Mouse (Mus musculus): ENCODE results near the gene Tmem59. TPM values are rescaled to one million over a fixed set of nuclear protein-coding genes. Genes with fewer than 3 reads are reported as not detected.

The Tmem59 gene
- polyA plus RNA-seq, 1 experiment from 2014 or later = 391 TPM

DNA sequence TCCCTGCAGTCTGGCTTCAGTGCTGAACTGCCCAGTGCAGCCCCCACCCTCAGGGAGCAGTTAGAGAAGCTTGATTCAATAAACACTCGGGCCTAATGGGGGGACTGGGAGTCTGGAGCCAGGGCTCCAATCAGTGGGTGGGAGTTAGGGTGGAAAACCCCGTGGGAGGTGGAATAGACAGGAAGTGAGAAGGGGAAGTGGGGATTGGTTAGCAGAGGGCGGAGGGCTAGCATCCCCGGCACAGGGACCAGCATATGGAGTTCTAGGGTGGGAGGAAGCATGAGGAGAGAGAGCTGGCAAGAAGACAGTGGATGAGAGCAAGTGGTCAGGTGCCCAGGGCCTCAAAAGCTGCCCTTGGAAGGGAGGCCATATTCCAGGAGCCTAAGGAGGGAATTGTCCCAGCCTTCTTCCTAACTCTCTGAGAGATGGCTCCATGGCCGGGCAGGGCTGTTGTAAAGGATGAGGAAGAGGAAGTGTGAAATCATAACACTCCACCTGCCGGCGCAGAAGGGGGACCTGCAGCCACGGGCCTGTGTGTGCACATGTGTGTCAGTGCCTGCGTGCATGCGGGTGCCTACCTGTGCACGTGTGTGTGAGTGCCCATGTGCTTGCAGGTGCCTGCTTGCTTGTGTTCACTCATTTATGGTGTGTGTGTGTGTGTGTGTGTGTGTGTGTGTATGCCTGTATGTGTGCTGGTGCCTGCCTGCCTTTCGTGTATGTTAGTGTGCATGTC is 35.2 kb downstream of the Tmem59 start:
- 83% methylated on average over 12 of the region's 12 CpGs for WGBS
- Histone ChIP-seq H3K4me3 (no peak overlapping the region), H3K9ac (replicated peaks) (no peak overlapping the region), H3K36me3 (no peaks in the 10 kb centered on the region), H3K4me2 (replicated peaks) (no peak overlapping the region), H3K27me3 (no peaks in the 10 kb centered on the region), H3K9me3 (no peaks in the 10 kb centered on the region), H3K4me1 (no peaks in the 10 kb centered on the region), H3K27ac (replicated peaks) (no peak overlapping the region)
- no peak for ATAC-seq (replicated peaks)

GRCm38 (mm10) chr4:107217574-107217973 is 39.4 kb downstream of the Tmem59 start:
- WGBS = 84% methylated on average over 9 of the region's 9 CpGs
- Histone ChIP-seq H3K9ac (replicated peaks) (no peak overlapping the region), H3K4me1 (no peaks in the 10 kb centered on the region), H3K36me3 (no peaks in the 10 kb centered on the region), H3K4me2 (replicated peaks) (no peak overlapping the region), H3K27me3 (no peaks in the 10 kb centered on the region), H3K4me3 (no peak overlapping the region), H3K27ac (replicated peaks) (no peak overlapping the region), H3K9me3 (no peaks in the 10 kb centered on the region)
- ATAC-seq (replicated peaks) = no peak

DNA sequence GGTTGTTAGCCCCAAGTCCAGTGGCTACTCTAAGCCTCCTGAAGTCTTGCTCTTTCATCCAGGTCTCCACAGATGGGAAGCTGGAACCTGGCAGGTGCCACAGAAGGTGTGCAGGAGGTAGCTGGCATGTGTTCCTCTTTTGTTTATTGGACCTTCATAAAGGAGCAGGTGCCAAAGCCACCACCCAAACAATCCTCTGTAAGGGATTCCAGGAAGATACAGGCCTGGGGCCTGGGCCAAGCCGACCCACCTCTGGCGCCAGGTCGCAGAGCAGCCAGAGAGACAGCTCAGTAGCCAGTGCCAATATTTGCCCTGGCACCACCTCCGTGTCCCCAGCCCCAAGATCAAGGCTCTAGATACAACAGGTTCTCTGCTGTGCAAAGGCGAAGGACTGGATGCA is 43.3 kb downstream of the Tmem59 start:
- H3K36me3 ChIP-seq = no peaks in the 10 kb centered on the region
- H3K27ac ChIP-seq (replicated peaks) = no peak overlapping the region
- H3K4me2 ChIP-seq (replicated peaks) = no peak overlapping the region
- H3K4me3 ChIP-seq = no peak overlapping the region
- H3K27me3 ChIP-seq = no peaks in the 10 kb centered on the region
- ATAC-seq (replicated peaks) = no peak
- H3K4me1 ChIP-seq = no peaks in the 10 kb centered on the region
- WGBS = 92% methylated on average over 5 of the region's 5 CpGs
- H3K9ac ChIP-seq (replicated peaks) = no peak overlapping the region
- no peaks in the 10 kb centered on the region for H3K9me3 ChIP-seq

DNA sequence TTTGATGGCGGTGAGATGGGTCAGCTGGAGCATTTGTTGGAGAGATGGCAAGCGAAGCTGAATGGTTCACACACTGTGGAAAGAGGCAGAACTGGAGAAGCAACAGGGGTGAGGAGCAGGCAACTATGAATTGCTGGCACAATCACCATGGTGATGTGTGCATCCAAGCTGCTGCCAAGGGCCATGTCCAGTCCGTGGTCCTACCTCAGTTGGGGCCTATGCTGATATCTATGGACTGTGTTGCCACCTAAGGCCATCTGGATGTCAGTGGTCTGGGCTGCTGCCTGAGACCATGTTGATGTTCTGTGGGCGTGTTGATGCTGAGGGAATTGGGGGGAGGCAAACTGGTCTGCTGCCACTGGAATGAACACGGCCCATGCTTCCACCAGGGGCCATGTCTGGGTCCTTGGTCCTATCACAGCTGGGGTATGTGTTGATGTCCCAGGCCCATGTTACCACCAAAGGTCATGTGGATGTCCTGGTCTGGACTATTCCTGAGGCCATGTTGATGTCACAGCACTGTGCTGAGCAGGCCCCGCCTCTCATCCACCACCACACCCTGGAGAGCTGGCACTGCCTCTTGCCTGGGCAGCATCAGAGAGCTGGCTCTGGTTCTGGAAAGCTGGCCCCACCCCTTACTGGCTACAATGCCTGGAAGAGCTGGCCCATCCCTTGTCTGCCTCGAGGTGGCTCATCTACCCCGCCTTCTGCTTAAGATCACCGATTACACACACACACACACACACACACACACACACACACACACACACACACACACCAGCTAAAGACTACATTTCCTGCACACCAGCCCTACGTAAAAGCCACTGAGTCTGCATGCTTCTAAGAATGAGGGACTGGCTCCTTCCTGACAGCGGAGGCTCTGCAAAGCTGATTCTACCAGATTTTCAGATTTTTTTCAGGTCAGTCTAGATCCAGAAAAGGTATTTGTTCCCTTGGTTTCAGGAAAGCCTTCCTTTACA is 45.3 kb downstream of the Tmem59 start:
- 79% methylated on average over 11 of the region's 11 CpGs for WGBS
- Histone ChIP-seq H3K27me3 (no peaks in the 10 kb centered on the region), H3K27ac (replicated peaks) (no peak overlapping the region), H3K9me3 (no peaks in the 10 kb centered on the region), H3K4me3 (no peak overlapping the region), H3K9ac (replicated peaks) (no peak overlapping the region), H3K36me3 (no peaks in the 10 kb centered on the region), H3K4me1 (no peaks in the 10 kb centered on the region), H3K4me2 (replicated peaks) (no peak overlapping the region)
- no peak for ATAC-seq (replicated peaks)

DNA sequence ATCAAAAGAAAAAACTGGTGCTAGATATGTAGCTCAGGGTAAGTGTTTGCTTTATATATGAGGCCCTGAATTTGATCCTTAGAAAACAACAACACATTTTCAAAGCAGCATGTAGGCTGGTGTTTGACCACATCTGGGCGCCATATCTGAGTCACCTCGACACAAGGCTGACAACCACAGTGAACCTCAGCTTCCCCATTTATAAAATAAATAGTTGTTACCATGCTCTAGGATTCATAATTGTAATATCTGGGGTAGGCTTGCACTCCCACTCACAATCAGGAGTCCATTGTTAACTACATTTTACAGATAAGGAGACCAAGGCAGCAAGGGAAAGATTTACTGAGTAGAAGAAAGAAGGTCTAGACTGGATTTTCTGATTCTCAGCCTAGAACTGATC is 48.1 kb downstream of the Tmem59 start:
- Histone ChIP-seq H3K4me2 (replicated peaks) (no peak overlapping the region), H3K4me3 (no peak overlapping the region), H3K4me1 (no peaks in the 10 kb centered on the region), H3K9me3 (no peaks in the 10 kb centered on the region), H3K36me3 (no peaks in the 10 kb centered on the region), H3K27me3 (no peaks in the 10 kb centered on the region), H3K27ac (replicated peaks) (no peak overlapping the region), H3K9ac (replicated peaks) (no peak overlapping the region)
- WGBS = 94% methylated on average over 2 of the region's 2 CpGs
- ATAC-seq (replicated peaks) = no peak

- Histone ChIP-seq H3K9me3 (no peaks in the 10 kb centered on the region), H3K4me1 (no peaks in the 10 kb centered on the region), H3K4me2 (replicated peaks) (no peak overlapping the region), H3K27me3 (no peaks in the 10 kb centered on the region), H3K9ac (replicated peaks) (no peak overlapping the region), H3K27ac (replicated peaks) (no peak overlapping the region), H3K36me3 (peaks cover 46% of the 10 kb centered on the region), H3K4me3 (no peak overlapping the region)
- ATAC-seq (replicated peaks) = no peak
- 59% methylated on average over 3 of the region's 3 CpGs for WGBS
Observed at GRCm38 (mm10) chr4:107232219-107232618, 54.0 kb downstream of the Tmem59 start.

DNA sequence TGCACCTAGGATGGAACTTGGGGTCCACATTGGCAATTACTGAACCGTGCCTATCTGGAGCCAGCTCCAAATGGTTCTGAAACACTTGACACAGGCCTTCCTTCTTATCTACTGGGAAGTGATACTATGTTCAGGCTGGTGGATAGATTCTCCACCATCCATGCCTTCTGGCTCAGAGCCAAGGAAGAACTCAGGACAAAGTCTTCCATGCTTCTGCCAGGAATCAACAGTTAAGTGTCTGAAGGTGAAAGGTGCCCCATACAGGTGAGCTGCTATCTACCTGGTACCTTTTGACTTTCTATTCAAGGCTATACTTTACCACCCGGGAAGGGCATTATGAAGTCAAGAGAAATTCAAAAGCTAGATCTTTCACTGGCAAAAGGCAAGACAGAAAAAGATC is 60.1 kb downstream of the Tmem59 start:
- 90% methylated on average over 2 of the region's 2 CpGs for WGBS
- H3K4me2 ChIP-seq (replicated peaks) = no peak overlapping the region
- peaks cover 70% of the 10 kb centered on the region for H3K36me3 ChIP-seq
- no peak overlapping the region for H3K27ac ChIP-seq (replicated peaks)
- ATAC-seq (replicated peaks) = no peak
- no peaks in the 10 kb centered on the region for H3K4me1 ChIP-seq
- H3K27me3 ChIP-seq = no peaks in the 10 kb centered on the region
- no peaks in the 10 kb centered on the region for H3K9me3 ChIP-seq
- no peak overlapping the region for H3K9ac ChIP-seq (replicated peaks)
- H3K4me3 ChIP-seq = no peak overlapping the region

DNA sequence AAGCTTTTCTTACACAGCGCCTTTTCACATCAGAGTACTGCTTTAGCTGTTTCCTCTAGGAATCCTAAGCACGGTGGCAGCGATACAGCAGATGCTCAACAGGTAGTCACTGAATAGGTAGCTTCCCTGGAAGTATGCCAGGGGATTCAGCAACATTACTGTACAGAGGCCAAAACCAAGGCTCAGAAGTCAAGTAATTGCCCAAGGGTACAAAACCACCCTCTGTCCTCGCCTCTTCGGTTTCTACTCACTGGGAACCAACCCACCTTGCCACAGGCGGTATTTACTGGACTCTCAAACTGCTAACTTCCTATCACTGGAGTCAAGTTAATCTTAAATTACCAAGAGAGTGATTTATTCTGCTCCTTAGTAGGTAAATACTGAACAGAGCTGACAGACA is 62.0 kb downstream of the Tmem59 start:
- Histone ChIP-seq H3K4me2 (replicated peaks) (no peak overlapping the region), H3K4me1 (0 out of 2 replicates have a peak, but pooled peaks cover 4% of the 10 kb centered on the region), H3K27me3 (no peaks in the 10 kb centered on the region), H3K9me3 (no peaks in the 10 kb centered on the region), H3K36me3 (peaks cover 51% of the 10 kb centered on the region), H3K4me3 (no peak overlapping the region), H3K27ac (replicated peaks) (no peak overlapping the region), H3K9ac (replicated peaks) (no peak overlapping the region)
- WGBS = 97% methylated on average over 6 of the region's 6 CpGs
- no peak for ATAC-seq (replicated peaks)

DNA sequence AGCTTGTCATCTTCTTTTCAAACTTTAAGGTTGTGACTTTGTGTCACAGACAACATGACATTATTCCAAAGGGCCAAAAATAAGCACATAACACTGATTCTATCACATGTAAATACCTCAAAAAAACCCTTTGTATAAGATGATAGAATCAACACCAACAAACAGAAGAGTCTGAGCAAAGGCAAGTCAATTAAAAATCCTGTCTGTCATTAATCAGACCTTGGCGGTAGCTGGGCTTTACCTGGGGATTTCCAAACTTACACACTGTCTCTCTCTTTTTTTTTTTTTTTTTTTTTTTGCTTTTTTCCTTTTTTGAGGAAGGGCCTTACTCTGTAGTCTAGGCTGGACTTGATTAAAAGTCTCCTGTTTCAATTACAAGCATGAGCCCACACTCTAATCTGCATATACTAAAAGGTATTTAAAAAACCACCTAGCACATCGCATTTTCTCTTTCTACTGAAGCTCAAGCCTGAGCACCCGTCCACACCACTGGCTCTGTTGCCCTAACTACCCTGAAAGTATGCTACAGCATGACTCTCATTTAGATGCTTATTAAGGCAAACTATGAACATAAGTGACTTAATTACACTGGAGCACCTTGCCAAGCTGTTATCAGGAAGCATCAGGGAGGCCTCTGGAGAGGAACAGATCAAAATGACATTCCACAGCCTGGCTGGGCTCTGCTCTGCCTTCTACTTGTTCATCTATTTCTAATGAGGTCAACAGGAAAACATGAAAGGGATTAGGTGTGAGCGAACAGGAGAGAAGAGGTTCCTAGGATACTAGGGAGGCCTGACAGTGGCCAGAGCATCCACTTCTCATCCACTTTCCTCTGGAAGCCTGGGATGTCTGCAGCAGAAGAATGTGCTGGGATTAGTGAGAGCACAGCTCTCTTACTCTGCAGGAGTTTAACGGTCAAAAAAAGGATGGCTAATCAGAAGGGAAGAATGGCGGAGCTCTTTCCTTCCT is 65.5 kb downstream of the Tmem59 start:
- Histone ChIP-seq H3K4me3 (no peak overlapping the region), H3K9me3 (no peaks in the 10 kb centered on the region), H3K4me1 (0 out of 2 replicates have a peak, but pooled peaks cover 8% of the 10 kb centered on the region), H3K27ac (replicated peaks) (no peak overlapping the region), H3K4me2 (replicated peaks) (no peak overlapping the region), H3K36me3 (peaks cover 32% of the 10 kb centered on the region), H3K9ac (replicated peaks) (no peak overlapping the region), H3K27me3 (no peaks in the 10 kb centered on the region)
- no peak for ATAC-seq (replicated peaks)
- 60% methylated on average over 6 of the region's 6 CpGs for WGBS

DNA sequence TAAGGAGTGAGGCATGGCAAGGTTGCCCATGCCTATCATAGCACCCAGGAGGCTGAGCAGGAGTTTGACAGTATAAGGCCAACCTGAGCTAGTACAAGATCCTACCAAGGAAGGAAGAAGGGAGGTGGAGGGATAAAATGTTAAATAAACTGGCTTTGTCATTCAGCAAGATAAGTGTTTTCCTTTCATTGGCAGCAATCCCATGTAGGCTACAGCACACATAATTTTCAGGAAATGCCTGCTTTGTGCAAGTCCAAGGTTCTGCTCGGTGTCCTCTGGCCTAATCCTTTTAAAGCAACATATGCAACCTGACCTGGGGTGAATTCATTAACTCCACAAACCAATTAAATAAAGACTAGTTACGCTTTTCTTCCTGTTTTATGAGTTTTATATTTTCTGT is 67.2 kb downstream of the Tmem59 start:
- H3K9ac ChIP-seq (replicated peaks) = no peak overlapping the region
- H3K27me3 ChIP-seq = no peaks in the 10 kb centered on the region
- peaks cover 19% of the 10 kb centered on the region for H3K36me3 ChIP-seq
- H3K27ac ChIP-seq (replicated peaks) = no peak overlapping the region
- 57% methylated on average over 2 of the region's 2 CpGs for WGBS
- H3K4me2 ChIP-seq (replicated peaks) = no peak overlapping the region
- no peaks in the 10 kb centered on the region for H3K9me3 ChIP-seq
- peaks cover 19% of the 10 kb centered on the region for H3K4me1 ChIP-seq
- no peak for ATAC-seq (replicated peaks)
- H3K4me3 ChIP-seq = no peak overlapping the region

DNA sequence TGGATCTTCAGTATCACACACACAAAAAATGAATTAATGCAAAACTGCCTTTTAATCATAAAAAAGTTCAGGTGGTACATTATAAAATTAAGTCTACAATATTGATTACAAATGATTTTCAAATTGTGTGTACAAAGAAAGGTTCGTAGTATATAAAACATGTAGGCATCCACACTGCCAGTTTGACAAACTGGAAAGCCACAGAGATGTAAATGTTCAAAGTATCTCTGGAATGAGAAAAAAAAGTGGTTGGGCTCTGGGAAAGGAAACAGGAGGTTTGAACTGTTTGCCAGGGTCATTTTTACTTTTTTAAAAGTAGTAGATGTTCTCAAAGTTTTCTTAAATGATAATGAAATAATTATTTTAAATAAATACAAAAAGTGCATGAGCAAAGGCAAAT is 67.8 kb downstream of the Tmem59 start:
- Histone ChIP-seq H3K4me1 (peaks cover 24% of the 10 kb centered on the region), H3K4me2 (replicated peaks) (no peak overlapping the region), H3K9ac (replicated peaks) (no peak overlapping the region), H3K36me3 (peaks cover 14% of the 10 kb centered on the region), H3K27me3 (no peaks in the 10 kb centered on the region), H3K9me3 (no peaks in the 10 kb centered on the region), H3K4me3 (no peak overlapping the region), H3K27ac (replicated peaks) (no peak overlapping the region)
- WGBS = 91% methylated on average over 1 of the region's 1 CpGs
- no peak for ATAC-seq (replicated peaks)

All from forebrain, embryonic 15.5 days (tissue).